Mouse (Mus musculus): ENCODE data around the gene Slc25a16.
A peak's percentile ranks its signal among the peaks of the same experiment; 100 is the strongest.
"Not testable (repeated sequence)": the region's sequence is repeated elsewhere in the genome, so short reads cannot be mapped to it uniquely, and the experiment has no call there.

Gene Slc25a16

DNA sequence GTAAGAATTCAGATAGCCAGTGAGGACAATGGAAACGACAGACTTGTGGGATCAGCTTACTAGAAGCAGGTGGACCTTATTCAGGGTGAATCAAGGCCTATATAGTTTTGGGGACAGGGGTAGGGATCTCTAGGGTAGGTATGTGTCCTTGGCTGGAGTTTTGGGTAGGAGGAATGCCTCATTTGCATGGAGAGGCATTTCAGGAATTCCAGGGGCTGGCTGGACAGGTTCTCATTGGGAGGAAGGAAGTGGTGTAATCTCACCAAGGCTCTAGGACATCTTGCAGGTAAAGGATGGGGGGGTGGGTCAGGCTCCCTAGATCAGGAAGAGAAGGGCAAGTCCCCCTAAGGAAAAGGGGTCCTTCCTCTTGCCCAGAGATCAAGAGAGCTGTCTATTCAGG is 17.6 kb upstream of the Slc25a16 start:
- no peak for DNase-seq (ENCODE audit: low read depth, low spot score)

DNA sequence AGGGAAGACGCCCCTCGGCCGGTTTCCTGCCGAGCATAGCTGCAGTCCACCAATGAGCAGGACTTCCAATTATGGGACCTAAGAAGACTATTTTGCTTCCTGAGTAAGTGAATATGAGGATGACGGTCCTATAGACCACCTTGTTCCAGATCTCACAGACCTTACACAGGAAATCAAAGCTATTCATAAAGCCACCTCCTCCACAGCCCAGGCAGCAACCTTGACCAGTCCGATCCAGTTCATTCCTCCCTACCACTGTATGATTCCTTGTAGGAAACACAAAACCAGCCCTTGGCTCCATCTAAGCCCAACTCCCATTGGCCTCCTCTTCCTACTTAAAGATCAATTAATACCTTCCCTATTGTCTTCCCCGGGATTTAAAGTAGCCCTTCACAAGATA is 14.1 kb upstream of the Slc25a16 start:
- no peak for DNase-seq (ENCODE audit: low read depth, low spot score)

DNA sequence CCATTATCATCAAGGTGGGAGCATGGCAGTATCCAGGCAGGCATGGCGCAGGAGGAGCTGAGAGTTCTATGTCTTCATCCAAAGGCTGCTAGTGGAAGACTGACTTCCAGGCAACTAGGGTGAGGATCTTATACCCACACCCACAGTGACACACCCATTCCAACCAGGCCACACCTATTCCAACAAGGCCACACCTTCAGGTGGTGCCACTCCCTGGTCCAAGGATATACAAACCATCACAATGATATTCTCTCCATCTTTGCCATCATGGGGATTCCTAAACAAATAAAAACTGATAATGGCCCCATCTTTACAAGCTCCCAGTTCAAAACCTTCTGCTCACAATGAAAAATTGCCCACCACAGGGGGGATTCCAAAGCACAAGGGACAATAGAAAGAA is 11.5 kb upstream of the Slc25a16 start, which contains the start of gene Tet1:
Gene Tet1 (minus strand): TSS at position 101 of the 400 bp plus-strand sequence.
- not testable (repeated sequence) for DNase-seq (ENCODE audit: low read depth, low spot score)

DNA sequence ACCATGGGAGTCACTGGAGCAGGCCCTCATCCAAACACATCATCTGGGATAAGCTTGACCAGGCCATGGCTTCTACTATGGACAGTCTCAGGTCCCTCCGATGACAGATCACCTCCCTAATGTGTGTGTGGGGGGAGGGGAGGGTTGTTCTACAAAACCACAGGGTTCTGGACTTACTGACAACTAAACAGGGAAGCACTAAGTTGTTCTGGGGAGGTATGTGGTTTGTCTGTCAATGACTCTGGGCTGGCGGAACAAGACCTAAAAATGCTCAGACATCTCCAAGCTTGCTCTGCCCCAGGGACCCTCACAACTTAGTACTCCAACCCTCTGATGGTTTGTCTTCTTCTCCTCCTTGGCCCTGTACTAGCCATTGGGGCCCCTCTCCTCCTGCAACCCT is 9.3 kb upstream of the Slc25a16 start:
- no peak for DNase-seq (ENCODE audit: low read depth, low spot score)

DNA sequence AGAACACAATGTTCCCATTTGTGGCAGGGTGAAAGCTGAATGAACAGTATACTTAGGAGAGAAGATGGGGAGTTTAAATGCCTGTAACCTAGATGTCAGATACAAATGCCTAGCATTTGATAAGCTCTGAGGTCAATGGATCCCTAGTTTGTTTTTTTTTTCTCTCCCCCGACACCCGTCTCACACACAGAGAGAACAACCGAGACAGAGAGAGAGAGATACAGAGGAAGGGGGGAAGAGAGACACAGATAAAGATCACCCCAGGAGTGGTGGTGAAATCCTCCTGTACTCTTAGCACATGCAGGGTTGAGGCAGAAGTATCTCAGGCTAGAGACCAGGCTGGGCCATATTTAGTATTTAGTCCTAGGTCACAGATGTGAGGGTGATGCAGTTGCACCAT is 1.4 kb upstream of the Slc25a16 start:
- no peak for DNase-seq (ENCODE audit: low read depth, low spot score)

DNA sequence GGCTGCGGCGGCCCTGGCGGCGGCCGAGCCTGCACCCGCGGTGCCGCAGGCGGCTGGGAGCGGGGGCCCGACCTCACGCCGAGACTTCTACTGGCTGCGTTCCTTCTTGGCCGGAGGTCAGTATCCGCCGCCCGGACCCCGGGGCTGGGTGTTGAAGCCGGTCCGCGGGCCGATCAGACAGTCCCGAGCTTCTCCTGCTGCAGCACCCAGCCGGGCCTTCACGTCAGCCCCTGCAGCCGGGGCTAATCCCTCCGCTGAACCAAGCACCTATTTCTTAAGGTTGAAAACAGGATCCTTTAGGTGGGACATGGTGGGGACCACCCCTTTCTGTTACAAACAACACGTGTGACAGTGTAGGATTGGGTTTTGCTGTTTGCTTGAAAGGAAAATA is 328 bp downstream of the Slc25a16 start:
- DNase-seq (ENCODE audit: low read depth, low spot score) = no peak

DNA sequence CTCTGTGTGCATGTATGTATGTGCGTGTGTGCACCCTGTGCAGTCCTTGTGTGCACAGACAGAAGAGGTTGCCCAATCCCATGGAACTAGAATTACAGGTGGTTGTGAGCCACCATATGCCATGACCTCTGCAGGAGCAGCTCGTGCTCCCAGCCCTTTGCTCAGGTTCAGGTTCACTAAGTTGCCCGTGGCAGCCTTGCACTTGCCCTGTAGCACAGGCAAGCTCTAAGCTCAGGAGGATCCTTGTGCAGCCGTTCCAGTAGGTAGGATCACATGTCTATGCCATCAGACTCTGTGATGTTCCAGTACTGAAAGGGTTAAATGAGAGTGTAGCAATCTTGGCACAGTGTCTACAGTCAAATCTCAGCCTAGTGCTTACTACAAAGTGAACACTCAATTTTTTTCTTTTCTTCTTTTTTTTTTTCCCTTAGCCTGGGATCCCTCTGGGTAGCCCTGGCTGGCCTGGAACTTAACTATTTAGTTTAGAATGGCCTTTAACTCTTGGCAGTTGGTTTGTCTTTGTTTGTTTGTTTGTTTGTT is 3.7 kb downstream of the Slc25a16 start:
- DNase-seq (ENCODE audit: low read depth, low spot score) = no peak

DNA sequence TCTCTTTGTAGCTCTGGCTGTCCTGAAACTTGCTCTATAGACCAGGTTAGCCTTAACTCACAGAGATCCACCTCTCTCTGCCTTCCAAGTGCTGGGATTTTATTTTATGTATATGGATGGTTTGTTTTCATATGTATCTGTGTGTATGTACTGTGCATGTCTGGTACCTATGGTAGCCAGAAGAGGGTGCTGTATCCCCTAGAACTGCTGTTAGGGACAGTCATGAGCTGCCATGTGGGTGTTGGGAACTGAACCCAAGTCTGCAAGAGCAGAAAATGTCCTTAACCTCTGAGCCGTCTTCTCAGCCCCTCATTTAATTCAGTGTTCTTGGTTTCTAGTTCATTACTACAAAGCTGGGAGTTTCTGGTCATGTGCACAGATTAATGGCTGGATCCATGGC is 11.9 kb downstream of the Slc25a16 start:
- DNase-seq (ENCODE audit: low read depth, low spot score) = no peak

DNA sequence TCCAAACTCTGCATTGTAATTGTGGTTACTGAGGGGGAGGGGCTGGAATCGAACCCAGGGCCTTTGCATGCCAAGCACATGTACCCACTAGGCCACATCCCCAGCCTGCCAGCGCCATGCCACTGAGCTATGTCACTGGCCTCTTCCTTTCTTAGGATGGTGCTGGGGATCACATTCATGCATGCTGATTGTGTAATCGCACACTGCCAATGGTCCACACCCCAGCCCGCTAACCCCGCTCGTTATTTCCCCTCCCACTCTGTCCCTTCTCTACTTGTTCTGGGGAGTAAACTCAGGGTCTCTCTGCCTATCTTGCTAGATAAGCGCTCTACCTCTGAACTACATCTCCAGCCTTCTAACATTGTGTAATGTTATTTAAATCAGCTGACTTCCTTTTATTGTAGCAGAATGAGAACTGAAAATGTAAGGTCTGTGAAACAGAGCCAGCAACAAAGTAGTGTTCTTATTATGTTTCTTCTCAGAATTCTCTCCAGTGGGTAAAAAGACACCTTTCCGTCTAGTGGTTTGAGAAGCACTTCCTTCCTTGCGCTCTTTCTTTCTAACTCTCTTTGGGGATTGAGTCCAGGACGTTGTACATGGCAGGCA is 24.6 kb downstream of the Slc25a16 start:
- DNase-seq (ENCODE audit: low read depth, low spot score) = no peak

DNA sequence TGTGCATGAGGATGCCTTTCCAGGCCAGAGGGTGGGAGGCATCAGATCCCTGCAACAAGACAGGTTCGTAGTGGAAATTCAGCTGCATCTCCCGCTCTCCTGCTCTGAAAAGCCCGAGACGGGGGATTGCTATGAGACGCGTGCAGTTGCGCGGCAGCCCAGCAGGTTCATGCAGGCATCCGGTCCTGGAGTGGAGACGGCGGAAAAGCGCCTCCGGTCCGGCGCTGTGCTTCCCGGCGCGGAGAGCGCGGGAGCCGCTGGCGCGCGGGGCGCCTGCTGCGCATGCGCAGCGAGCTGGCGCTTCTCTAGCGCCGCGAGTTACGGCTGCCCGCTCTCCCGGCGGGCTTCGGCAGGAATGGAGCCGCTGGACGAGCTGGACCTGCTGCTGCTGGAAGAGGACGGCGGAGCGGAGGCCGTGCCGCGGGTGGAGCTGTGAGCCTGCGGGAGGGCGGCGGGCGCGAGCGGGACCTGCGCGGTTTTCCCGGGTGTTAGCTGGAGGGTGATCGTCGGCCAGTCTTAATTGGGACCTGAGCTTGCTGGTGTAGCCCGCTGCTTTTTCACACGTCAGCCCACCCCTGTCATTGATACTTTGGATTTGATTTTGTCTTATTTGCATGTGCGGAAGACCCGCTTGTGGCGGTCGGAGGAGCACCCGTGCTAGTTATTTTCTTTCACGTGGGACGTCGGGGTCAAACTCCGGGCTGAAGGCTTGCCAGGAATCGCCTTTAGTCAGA is 26.5 kb downstream of the Slc25a16 start, which contains the start of gene Dna2:
Gene Dna2 (plus strand): TSS at position 289 of the 734 bp plus-strand sequence.
- DNase-seq (ENCODE audit: low read depth, low spot score) = peak; percentile 59

DNA sequence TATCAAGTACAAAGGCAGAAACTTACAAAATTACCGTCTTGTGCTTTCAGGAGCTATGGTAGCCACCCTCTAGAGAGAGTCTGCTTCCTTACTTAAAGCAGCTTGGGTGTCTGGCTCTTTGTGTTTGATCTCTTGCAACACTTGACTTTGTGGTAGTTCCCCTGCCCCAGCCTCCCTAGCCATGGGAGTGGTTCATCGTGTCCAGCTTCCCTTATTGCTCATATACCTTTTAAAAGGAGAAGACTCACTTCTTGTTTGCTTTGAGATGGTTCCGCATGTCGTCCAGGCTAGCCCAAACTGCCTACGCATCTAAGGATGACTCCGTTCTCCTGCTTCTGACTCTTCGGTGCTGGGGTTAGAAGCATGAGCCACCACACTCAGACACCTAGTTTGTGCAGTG is 28.1 kb downstream of the Slc25a16 start:
- DNase-seq (ENCODE audit: low read depth, low spot score) = no peak

DNA sequence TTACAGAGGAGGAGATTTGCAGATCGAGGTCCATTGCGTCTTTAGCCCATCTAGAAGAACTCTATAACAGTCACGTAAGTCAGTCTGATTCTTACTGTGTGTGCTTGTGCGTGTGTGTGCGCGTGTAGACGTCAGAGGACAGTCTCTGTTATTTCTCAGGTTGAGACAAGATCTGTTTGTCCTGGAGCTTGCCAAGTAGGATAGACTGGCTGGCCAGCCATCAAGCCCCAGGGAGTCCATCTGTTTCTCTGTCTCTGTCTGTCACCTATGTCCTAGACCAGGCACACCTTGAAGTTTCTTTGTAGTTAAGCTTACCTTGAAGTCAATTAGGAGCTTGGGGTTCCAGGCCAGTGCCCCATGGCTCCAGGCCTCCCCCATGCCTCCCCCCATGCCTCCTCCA is 43.5 kb downstream of the Slc25a16 start:
- DNase-seq (ENCODE audit: low read depth, low spot score) = no peak

DNA sequence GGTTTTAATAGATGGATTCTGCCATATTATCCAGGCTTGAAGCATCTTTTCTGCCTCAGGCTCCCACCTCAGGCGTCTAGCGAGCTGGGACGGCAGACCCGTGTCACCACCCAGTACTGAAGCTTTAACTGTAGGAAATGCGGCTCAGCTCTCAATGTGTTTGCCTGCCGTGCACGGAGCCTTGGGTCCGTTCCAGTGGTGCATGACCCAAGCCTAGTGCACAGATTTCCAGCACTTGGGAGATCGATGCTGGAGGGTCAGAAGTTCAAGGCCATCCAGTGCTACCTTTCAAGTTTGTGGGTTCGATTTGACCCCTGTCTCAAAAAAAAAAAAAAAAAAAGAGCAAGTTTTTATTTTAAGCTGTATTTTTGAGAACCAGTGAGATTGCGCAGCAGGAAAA is 45.4 kb downstream of the Slc25a16 start:
- DNase-seq (ENCODE audit: low read depth, low spot score) = no peak

DNA sequence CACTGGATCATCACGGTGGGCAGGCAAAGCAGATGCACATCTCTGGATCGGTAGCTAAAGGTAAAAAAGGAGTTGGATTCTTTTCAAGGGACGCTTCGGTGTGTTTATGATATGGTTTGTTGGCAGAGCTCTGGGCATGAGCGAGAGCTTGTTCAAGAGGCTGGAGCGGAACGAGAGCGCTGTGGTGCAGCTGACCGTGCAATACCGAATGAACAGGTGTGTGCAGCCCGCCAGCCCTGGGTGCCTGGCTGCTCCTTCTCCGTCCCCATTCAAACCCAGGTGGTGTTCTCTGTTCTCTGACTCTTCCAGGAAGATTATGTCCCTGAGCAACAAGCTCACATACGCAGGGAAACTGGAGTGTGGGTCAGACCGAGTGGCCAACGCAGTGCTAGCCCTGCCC is 45.9 kb downstream of the Slc25a16 start:
- no peak for DNase-seq (ENCODE audit: low read depth, low spot score)

DNA sequence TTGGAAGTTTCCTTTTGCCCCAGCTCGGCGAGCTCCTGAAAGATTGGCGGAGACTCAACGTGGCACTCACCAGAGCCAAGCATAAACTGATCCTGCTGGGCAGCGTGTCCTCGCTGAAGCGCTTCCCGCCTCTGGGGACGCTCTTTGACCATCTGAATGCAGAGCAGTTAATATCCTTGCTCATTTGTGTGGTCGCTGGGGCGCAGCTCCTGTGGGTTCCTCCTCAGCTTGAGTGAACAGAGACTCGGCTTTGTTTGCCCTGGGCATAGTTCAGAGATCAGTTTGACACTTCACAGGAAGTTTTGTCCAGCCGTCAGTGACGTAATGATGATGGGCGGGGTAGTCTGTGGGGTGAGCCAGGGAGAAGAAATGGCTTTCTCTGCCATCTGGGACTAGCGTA is 51.4 kb downstream of the Slc25a16 start:
- no peak for DNase-seq (ENCODE audit: low read depth, low spot score)

DNA sequence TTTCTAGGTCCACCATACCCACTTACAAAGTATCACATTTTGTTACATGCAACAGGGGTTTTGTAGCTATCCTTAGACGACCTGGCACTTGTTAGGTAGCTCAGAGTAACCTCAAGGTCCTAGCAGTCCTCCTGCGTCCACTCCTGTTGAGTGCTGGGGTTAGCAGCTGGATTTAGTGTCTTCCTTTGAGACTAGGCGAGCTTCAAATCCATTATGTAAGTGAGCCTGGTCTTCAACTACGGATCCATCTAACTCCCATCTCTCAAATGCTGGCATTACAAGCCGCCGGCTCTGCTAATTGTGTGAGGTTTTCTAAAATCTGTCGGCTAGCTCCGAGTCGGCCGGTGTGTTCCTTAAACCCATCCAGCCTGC is 59.2 kb downstream of the Slc25a16 start:
- DNase-seq (ENCODE audit: low read depth, low spot score) = no peak

DNA sequence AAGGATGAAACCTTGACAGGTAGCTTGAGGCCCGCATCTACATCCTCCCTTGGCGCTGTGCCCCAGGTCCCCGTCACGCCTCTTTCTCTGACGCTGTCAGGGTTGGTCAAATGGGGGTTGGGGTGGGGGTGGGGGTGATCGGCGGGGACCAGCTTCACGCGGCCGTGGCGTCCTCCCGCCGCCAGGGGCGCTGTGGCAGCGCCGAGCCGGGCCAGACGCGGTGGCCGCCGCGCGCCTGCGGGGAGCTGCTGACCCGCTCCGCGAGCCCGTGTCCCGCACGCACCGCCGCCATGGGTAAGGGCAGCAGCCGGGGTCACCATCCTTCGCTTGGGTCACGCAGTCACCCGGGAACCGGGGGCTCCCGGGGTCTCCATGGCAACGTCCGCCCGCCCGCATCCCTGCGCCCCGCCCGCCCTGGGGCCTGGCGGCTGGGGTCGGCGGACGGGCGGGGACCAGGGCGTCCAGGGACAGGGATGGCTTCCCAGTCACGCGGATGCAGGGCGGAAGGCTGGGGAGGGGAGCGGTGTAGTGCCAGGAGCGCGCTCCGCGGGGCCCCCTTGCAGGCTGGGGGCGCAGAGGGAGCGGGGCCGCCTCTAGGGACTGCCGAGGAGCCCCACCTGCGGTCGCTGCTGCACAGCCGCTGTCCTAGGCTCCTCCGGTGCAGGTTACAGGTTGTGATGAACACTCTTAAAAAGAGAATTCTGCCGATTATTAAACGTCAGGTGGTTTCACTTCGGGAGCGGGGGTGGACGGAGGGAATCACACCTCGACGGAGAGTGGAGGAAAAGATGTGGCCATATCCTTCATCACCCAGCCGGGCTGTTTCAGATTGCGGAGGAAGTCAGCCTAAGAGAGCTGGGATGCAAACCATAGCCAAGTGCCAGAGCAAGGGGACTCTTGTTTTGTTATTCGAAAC is 59.9 kb downstream of the Slc25a16 start, which contains the start of gene Rufy2:
Gene Rufy2 (plus strand): TSS at position 185 of the 916 bp plus-strand sequence.
- peak; percentile 70 for DNase-seq (ENCODE audit: low read depth, low spot score)

DNA sequence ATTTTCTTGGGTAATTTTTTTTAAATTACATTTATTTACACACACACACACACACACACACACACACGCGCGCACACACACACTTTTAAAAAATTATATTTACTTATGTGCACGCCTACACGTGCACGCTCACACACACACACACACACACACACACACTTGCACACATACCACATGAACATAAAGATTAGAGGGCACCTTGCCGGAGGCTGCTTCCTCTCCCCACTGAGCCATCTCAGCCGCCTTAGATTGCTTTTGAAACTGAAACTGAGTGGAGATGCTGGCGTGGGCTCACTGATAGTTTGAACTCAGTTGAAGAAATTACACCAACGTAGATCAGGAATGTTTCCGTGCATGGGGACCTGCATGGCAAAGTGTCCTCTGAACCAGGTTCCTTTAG is 63.6 kb downstream of the Slc25a16 start:
- DNase-seq (ENCODE audit: low read depth, low spot score) = no peak

DNA sequence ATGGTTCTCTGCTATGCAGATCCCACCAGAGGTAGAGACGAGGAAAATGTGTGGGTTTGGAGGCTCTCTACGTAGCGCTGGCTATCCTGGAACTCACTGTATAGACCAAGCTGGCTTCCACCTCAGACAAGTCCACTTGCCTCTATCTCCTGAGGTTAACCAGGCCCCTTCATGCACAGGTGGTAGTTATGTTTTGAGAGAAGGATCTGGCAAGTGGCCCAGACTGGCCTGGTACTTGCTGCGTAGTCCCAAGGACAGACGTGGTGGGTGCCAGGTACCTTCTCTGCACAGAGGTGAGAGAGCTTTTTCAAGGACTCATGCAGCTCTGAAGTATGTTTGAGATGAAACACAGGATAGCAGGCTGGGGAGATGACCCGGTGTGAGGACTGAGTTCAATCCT is 64.1 kb downstream of the Slc25a16 start:
- no peak for DNase-seq (ENCODE audit: low read depth, low spot score)

DNA sequence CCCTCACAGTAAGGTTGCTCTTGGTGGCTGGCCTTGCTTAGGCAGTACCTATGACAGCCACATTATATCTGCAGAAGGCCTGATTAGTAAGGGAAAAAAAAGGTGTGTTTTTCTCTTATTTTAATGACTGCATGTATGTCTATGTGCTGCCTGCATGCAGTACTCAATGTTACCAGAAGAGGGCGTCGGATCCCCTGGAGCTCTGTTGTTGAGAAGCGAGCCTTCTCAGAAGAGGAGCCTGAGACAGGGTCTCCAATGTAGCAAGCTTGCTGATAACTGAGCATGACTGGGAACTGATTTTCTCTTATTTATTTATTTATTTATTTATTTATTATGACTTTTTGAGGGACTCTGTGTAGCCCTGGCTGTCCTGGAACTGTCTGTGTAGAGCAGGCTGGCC is 66.9 kb downstream of the Slc25a16 start:
- DNase-seq (ENCODE audit: low read depth, low spot score) = no peak

DNA sequence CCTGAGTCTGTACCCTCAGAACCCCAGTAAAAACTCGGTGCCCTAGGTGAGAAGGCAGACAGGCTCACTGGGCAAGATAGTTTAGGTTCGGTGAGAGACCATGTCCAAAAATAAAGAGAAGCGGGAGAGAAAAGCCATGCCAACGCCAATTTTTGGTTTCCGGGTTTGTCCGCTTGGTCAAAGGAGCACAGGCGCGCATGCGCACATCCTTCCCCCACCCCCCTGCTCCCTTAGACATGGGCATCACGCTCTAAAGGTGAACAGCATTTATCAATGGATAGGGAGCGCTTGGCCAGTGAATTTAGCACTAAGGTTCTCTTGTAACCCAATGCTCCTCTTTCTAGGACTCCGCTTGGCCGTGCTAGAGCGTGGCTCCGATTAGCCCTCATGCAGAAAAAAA is 70.2 kb downstream of the Slc25a16 start:
- DNase-seq (ENCODE audit: low read depth, low spot score) = no peak

DNA sequence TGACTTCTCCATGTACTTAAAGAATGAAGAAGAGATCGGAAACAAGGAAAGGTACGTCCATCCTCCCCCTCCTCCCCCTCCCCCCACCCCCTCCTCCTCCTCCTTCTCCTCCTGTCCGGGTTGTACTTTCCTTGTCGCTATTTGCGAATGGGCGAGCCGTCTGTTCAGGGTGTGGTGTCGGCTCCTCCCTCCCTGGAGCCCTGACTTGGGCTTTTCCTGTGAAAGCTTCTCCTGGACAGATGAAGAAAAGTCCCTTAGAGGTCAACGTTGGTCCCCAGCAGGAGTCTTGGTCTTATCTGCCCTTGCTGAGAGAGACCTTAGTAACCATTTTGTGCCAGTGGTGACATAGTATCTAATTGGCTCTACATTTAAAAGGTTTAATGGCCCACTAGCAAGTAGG is 73.6 kb downstream of the Slc25a16 start:
- no peak for DNase-seq (ENCODE audit: low read depth, low spot score)
